Mouse (Mus musculus) brain, adult 2 months (tissue): ENCODE measurements at regions not wholly inside any gene's neighbourhood (a gene's known extent, or its start where the extent isn't known, plus 50 kb on each side); places are given as distances from the start of the nearest gene placed in this dataset.
A peak's percentile ranks its signal among the peaks of the same experiment; 100 is the strongest.

Experiments used
- DNase-seq: peaks from one replicate; pipeline ENCODE4 v3.0.0; 2011; ENCODE audit warnings: low read depth, low spot score

- DNase-seq: no peak
Observed at GRCm38 (mm10) chr1:186572651-186573050, 133.1 kb downstream of the Tgfb2 start.

DNA sequence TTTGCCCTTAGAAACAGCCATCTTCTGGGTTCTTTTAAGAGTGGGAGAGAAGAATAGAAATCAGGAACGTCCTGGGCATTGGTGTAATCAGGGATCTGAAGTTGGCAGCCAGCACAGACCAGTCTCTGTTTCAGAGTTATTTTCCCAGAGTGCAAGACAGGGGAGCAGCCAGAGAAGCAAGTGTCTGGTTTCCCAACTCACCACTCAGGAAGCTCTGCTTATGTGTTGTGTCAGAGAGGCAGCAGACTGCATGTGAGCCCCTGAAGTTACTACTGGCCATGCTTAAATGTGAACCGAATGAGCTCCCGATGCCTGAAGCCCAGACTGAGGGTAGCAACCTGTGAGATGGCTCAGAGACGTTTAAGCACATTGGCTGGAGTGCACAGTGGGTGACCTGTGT is 133.7 kb downstream of the Tgfb2 start:
- DNase-seq: no peak

DNA sequence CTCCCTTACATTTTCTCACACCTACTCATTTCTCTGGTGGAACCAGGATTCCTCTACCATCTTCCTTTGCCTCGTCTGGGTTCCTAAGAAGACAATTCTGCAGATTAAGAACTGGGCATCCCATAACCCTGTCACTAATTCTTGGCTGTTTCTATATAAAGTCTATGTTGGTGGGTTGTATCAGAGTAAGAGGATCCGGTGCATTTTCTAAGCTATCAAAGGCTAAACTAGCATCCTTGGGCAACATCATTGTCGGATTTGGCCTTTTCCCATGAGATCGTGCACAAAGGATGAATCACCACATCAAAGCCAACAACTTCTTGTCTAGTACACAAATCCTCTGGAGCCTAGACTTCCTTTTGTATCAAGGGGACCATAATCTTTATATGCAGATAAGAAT is 137.3 kb downstream of the Tgfb2 start:
- no peak for DNase-seq

DNA sequence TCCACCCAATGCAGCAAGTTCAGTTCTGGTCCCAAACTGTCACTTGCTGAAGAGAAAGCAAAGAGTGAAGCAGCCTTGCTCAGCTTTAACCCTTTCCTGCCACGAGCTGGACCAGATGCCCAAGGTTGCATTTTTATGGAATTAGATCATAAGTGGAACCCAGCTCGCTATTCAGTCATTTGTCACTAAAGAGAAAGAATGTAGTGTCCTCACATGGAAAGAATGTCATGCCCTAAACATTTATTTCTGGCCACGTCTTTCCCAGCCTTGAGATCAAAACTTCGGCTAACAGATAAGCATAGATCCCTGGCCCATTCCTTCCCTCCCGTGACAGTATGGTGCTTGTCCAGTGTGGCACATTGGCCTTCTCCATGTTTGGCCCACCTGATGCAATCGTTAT is 137.7 kb downstream of the Tgfb2 start:
- DNase-seq: no peak

DNA sequence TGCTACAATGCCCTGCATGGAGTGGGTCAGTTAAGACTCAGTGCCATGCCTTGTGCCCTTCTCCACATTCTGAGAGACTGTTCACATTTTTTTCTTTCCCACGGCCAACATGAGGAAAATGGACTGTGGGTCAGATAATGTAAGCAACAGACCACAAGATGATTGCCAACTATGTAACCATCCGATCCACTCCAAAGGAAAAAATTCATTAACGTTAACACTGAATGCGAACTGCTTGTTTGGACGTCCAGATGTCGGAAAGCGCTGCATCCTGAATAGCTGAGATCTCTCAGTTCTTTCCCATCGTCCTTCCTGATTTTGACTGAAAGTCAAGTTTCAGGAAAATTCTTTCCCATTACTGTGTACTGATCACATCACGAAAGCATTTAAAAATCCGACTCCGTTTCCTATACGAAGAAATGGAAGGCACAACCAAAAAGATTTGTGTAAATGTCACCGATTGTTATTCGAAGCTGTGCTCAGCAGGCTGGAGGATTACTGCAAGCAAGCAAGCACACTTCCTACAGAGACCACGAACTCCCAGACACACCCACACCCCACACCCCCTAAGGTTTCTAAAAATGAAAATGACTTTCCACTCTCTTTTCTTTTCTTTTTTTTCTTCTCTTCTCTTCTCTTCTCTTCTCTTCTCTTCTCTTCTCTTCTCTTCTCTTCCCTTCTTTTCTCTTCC is 138.5 kb downstream of the Tgfb2 start:
- DNase-seq: no peak

- DNase-seq: no peak
Observed at GRCm38 (mm10) chr1:186562027-186562426, 143.8 kb downstream of the Tgfb2 start.

DNA sequence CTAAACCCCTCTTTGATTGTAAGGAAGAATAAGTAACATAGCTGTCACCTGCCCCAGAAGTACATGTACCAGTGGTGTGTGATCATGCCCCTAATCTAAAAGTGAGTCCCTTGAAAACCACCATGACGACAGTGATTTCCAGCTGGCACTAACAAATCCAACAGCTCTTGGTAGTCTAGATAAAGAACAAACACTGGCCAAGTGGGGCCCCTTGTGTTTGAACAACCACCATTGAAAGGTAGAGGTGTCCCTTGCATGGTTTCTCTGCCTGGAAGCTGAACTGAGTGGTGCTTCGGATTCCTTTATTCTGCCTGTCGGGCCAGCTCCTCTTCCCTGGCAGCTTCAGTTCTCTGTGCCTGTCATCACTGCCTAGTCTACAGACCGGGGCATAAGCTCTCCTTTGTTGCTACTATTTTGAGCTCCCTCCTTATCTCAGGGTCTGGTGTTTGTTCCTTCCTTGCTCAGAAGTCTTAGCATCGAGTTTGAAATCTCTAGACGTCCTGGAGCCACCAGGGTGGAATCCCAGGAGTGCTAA is 150.3 kb downstream of the Tgfb2 start:
- no peak for DNase-seq

DNA sequence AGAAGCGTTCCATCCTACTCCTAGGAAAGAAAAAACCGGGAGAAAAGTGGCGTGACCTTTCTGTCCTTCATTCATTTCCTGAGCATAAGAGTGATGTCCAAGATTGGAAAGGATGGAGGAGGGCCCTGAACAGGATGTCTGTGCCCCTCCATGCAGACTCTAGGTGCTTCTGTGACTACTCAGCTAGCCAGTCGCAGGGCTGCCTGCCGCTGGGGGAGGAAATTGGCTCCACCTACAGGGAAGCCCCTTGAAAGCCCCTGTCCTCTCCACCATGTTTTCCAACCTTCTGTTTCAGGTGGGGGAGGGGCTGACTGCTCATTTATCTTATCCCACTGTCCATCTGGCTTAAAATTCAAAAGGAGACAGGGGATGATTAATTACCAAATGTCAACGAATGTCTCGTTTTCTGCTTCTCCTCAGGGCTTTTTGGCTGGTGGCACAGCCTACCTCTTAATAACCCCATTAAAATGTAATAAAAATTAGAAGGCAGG is 151.2 kb downstream of the Tgfb2 start:
- DNase-seq: no peak

DNA sequence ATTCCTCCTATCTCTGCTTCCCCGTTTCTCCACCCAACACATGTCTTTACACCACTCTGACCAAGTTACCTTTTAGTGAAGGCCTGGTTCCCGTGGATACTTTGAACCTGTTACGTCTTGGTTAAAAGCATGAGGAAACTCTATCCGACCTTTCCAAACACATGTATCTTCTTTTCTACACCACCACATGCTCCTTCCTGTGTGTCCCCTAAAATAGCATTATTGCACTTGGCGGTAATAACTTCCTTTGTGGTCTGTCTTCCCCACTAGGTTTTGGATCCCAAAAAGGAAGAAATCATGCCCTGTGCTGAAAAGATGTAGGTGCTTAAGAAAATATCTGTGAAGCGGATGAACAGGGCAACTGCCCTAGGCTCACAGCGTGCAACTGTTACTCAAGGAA is 153.1 kb downstream of the Tgfb2 start:
- DNase-seq: no peak

- DNase-seq: peak; percentile 14
Observed at GRCm38 (mm10) chr1:186550265-186550885, 155.4 kb downstream of the Tgfb2 start.

DNA sequence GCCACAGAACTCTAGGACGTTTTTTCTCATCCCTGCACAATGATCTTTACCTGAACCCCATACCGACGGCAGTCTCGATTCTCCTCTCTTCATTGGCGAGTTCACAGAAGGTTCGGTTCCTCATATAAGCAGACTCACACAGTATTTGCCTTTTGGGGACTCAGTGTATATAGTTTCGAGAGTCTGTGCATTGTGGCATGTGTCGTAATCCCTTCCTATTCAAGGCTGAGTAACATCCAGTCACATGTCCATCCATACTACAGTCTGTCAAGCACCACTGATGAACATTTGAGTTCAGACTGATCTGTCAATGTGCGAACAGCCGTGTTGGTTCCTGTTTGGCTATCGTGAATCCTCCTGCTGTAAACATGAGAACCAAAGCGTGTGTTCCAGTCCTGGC is 156.6 kb downstream of the Tgfb2 start:
- DNase-seq: no peak

DNA sequence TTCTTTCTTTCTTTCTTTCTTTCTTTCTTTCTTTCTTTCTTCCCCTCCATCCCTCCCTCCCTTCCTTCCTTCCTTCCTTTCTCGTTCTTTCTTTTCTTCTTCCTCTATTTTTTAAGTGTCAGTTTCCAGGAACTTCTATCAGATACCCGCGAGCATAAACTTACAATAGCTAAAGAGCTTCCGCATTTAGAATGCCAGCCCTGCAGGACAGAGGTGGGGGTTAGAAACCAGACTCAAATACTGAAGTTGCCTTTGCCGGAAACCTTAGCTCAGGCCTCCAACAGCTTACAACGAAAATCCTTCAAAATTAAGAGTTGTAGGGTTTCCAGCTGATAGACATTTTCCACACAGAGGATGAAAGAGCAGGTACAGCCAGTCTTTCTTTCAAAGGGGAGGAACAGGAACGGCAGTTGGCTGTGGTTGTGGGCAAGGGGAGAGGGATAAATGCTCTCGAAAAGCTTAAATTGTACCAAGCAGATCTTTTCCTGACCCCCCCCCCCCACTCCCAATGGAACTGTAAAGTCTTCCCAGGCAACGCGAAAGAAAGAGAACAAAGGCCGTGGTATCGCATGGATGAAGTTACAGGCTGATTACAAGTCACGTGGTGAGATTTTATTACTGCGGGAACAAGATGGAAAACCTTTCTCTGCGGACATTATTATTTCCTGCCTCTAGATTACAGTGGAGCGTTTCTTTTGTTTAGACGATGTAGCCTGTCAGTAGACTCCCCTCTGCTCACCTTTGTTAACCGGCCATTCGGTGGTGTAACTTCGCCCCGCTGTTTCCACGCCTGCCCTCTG is 159.2 kb downstream of the Tgfb2 start:
- no peak for DNase-seq

GRCm38 (mm10) chr1:186540070-186540469 is 165.7 kb downstream of the Tgfb2 start:
- no peak for DNase-seq

- peak; percentile 86 for DNase-seq
Observed at GRCm38 (mm10) chr1:186538233-186538632, 167.6 kb downstream of the Tgfb2 start.

GRCm38 (mm10) chr1:186515976-186516375 is 189.8 kb downstream of the Tgfb2 start:
- peak; percentile 63 for DNase-seq

- DNase-seq: no peak
Observed at GRCm38 (mm10) chr1:186515071-186515470, 190.7 kb downstream of the Tgfb2 start.

DNA sequence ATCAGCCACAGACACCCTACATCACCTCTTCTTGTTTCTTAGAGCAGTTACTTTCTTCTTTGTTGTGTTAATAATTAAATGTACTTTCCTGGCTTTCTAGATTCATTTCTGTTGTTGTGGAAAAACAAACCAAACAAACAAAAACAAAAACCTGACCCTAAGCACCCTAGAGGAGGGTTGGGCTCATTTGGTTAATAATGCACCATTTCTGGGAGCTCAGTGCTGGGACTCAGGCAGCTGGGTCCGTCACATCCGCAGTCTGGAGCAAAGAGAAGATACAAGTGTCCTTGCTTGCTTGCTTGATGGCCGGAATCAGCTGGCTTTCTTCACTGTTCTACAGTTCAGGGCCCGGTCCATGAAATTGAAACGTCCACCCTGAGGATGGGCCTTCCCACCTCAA is 191.9 kb downstream of the Tgfb2 start:
- DNase-seq: no peak

DNA sequence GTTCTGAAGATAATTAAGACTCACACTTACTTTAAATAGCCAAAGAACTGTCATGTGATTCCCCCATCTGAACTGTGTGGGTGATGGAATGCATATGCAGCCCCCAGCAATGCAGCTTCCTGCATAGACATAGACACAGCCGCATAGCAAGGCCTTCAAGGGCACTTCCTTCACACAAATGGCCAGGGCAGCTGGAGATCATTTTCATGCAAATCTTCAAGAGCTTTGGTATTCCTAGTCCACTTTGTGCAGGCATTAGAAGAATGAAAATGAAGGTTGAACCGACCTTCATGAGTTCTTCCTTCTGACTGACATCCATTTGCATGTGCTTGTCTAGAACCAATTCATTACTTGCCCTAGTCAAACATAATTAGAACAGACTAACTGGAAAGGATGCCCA is 195.3 kb downstream of the Tgfb2 start:
- DNase-seq: no peak

DNA sequence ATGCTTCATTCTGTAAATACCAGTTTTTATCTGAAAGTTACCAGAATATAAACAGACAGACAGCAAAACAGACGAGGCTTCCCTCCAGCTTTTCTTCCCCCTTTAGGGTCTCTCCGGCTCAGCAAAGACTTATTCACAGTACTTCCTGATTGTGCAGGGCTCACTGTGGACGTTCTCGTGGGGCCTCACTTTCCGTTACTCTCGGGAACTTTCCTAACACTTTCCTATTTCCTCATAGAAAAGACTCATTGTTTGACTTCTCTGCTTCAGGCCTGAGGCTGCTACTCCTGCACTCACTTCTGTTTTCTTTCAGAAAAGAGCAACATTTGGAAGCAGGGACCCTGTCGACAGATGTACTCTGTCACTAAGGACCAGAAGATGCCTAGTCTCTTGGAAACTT is 197.4 kb downstream of the Tgfb2 start:
- DNase-seq: no peak

DNA sequence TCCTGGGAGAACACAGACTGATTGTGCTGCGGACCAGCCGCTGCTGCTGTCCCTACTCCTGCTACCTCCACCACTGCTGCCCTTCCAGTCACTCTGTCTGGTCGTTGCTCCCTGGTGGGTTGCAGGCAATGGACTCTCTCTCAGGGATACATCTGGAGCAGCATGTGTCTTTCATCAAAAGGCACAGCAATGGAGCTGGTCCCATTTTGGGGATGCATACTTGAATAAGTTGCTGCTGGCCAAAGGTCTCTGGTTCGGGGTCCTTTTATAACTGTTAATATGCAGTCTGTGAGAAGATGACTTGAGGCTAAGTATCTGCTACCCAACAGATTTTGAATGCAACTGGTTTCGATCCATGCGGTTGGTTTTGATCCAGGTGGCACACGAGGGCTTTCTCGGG is 197.8 kb downstream of the Tgfb2 start:
- no peak for DNase-seq

DNA sequence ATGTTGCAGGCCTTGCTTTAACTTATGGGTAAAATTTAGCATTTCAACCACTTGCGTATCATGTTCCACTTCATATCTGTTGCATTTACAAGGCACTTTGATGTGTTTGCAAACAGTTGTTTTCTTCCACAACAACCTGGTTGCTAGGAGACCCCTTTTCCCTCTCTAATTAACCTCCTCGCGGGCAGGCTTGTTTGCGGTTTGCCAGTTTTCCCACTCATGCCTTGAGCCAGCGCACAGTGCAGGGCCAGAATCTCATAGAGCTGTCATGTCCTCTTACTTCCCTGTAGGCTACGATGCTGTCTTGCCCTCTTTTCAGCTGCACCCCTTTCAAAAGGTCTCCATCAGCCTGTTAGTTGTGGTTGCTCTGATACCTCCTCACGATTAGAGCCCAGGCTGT is 199.3 kb downstream of the Tgfb2 start:
- DNase-seq: no peak

DNA sequence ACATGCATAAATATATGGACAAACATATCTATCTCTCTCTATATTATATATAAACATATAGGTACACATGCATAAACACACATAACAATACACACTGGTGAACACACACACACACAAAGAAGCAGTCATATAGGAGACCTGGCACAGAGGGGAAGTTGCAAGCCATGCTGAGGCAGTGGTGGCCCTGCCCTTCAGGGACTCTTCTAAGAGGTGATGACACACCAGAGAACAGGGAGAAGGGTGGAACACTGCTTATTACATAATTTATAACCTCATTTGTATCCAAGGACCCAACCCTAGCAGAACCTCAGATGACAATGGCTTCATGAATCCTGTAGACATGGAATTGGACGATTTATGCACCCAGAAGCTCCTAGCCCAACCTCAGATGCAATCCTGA is 199.9 kb downstream of the Tgfb2 start:
- DNase-seq: no peak
